Mouse (Mus musculus) olfactory bulb, adult 2 months (tissue): ENCODE measurements around the gene Nmur1.

Experiments used
- CTCF ChIP-seq: fragments of 200-500 bp; IDR thresholded peaks from 2 replicates; pipeline ENCODE4 v1.5.1; 2012; ENCODE audit warnings: low read depth, mild to moderate bottlenecking, low read length, moderate library complexity; ENCODE audit not compliant: insufficient read depth
- POLR2A ChIP-seq: fragments of 200-500 bp; IDR thresholded peaks from 2 replicates; pipeline ENCODE4 v1.6.1; 2012; ENCODE audit warnings: mild to moderate bottlenecking, low read depth, low read length, moderate library complexity; ENCODE audit not compliant: insufficient read depth

- TF ChIP-seq POLR2A (no peak), CTCF (no peak)
These were observed 19.1 kb downstream of the Nmur1 start for GRCm38 (mm10) chr1:86406914-86407313.
